Mouse (Mus musculus) heart, adult 18-20 months (tissue): ENCODE measurements around the gene Vax2. TPM values are rescaled to one million over a fixed set of nuclear protein-coding genes. Genes with fewer than 3 reads are reported as not detected.
A peak's percentile ranks its signal among the peaks of the same experiment; 100 is the strongest.

Experiments used
- DNase-seq, 2 experiments: peaks; one replicate each; pipeline ENCODE4 v3.0.0; 2021 to 2022; ENCODE audit warnings: mixed read lengths in 1 of 2
- long read RNA-seq, 2 experiments: library from polyadenylated mRNA; stranded (forward); transcript quantifications; one replicate each; pipeline ENCODE4 v2.0.0; 2021
- total RNA-seq, 2 experiments: library from RNA; stranded (reverse); gene quantifications; 2 replicates each; pipeline ENCODE4 v1.2.3; 2021

Gene Vax2
- total RNA-seq, result not detected
- long read RNA-seq, experiment 1, result 0 reads
- long read RNA-seq, experiment 2, result 0 reads

- DNase-seq, result peak; percentile 70 to 76
These were observed at the start of gene Vax2 for GRCm38 (mm10) chr6:83711067-83711675. Gene Vax2 (plus strand): TSS chr6:83711264.

- DNase-seq, result no peak
These were observed 46.1 kb upstream of the Vax2 start for GRCm38 (mm10) chr6:83665009-83665408.

- peak; percentile 34 to 78 for DNase-seq
These were observed 37.7 kb upstream of the Vax2 start for GRCm38 (mm10) chr6:83673395-83673794.

GRCm38 (mm10) chr6:83677757-83678156 lies 33.3 kb upstream of the Vax2 start, which contains the start of gene Cd207:
Gene Cd207 (minus strand): TSS chr6:83677857.
- no peak for DNase-seq

- DNase-seq, result no peak
These were observed 21.7 kb upstream of the Vax2 start for GRCm38 (mm10) chr6:83689374-83689773.

GRCm38 (mm10) chr6:83690277-83690676 lies 20.8 kb upstream of the Vax2 start:
- peak; percentile 34 to 68 for DNase-seq

GRCm38 (mm10) chr6:83690936-83691335 lies 20.1 kb upstream of the Vax2 start:
- DNase-seq, result no peak

- no peak for DNase-seq
These were observed 18.1 kb upstream of the Vax2 start for GRCm38 (mm10) chr6:83692962-83693361.

GRCm38 (mm10) chr6:83693835-83694234 lies 17.2 kb upstream of the Vax2 start:
- DNase-seq, result peak; percentile 45 to 75

- DNase-seq, result no peak
These were observed 15.3 kb upstream of the Vax2 start for GRCm38 (mm10) chr6:83695731-83696130.

GRCm38 (mm10) chr6:83696684-83697083 lies 14.4 kb upstream of the Vax2 start:
- no peak for DNase-seq

- DNase-seq, result no peak
These were observed 13.1 kb upstream of the Vax2 start for GRCm38 (mm10) chr6:83697932-83698331.

- no peak for DNase-seq
These were observed 11.1 kb upstream of the Vax2 start for GRCm38 (mm10) chr6:83699971-83700370.

GRCm38 (mm10) chr6:83701001-83701400 lies 10.1 kb upstream of the Vax2 start:
- DNase-seq, result no peak

- no peak for DNase-seq
These were observed 8.7 kb upstream of the Vax2 start for GRCm38 (mm10) chr6:83702146-83702999.

GRCm38 (mm10) chr6:83703000-83703721 lies 7.9 kb upstream of the Vax2 start:
- DNase-seq, result no peak

GRCm38 (mm10) chr6:83703722-83704078 lies 7.4 kb upstream of the Vax2 start:
- no peak for DNase-seq

GRCm38 (mm10) chr6:83704294-83704693 lies 6.8 kb upstream of the Vax2 start:
- DNase-seq, result no peak

GRCm38 (mm10) chr6:83704701-83705100 lies 6.4 kb upstream of the Vax2 start:
- DNase-seq, result no peak

GRCm38 (mm10) chr6:83707738-83708510 lies 3.1 kb upstream of the Vax2 start:
- DNase-seq, result no peak

- DNase-seq, result no peak
These were observed 550 bp upstream of the Vax2 start for GRCm38 (mm10) chr6:83710361-83711066.
